Mouse (Mus musculus): ENCODE results near the gene Hoxa6. TPM values are rescaled to one million over a fixed set of nuclear protein-coding genes. Genes with fewer than 3 reads are reported as not detected.

Hoxa6 gene
- total and polyA plus RNA-seq, 3 experiments, result not detected

- TF ChIP-seq KAT2A (conservative IDR thresholded peaks at IDR 0.05; ENCODE audit: low read depth, low read length) (no peak), ZC3H11A (IDR thresholded peaks at IDR 0.05; ENCODE audit: low read depth, low read length) (no peak), MYC (IDR thresholded peaks at IDR 0.05; ENCODE audit: low read depth, low read length) (no peak), CHD1 (IDR thresholded peaks at IDR 0.05; ENCODE audit: low read depth, low read length) (no peak), BHLHE40 (IDR thresholded peaks at IDR 0.05; ENCODE audit: borderline replicate concordance, low read depth, low read length) (no peak), RCOR1 (IDR thresholded peaks at IDR 0.05; ENCODE audit: low read depth, low read length) (no peak), E2F4 (IDR thresholded peaks at IDR 0.05; ENCODE audit: borderline replicate concordance, low read depth, low read length) (no peak), UBTF (IDR thresholded peaks at IDR 0.05; ENCODE audit: borderline replicate concordance, insufficient read depth, low read depth, low read length) (no peak), CTCF (IDR thresholded peaks at IDR 0.05 in 2 of 3, conservative IDR thresholded peaks at IDR 0.05 in 1 of 3; ENCODE audit: control insufficient read depth in 1 of 3, insufficient read depth in 1 of 3, low read depth in 2 of 3, low read length in 3 of 3, poor library complexity in 1 of 3, severe bottlenecking in 1 of 3) (no peak), MXI1 (IDR thresholded peaks at IDR 0.05; ENCODE audit: low read depth, low read length) (no peak), SIN3A (IDR thresholded peaks at IDR 0.05; ENCODE audit: low read length) (no peak), RAD21 (IDR thresholded peaks at IDR 0.05; ENCODE audit: low read depth, low read length) (no peak), MYB (IDR thresholded peaks at IDR 0.05; ENCODE audit: low read depth, low read length) (no peak), POLR2AphosphoS2 (IDR thresholded peaks at IDR 0.05; ENCODE audit: low read length) (no peak), TBP (IDR thresholded peaks at IDR 0.05; ENCODE audit: low read depth, low read length) (no peak)
- Histone ChIP-seq H3K27me3 (ENCODE audit: control insufficient read depth in 1 of 2, insufficient read depth in 2 of 2, low read length in 2 of 2) (no peaks in the 10 kb centered on the region), H3K79me2 (ENCODE audit: control insufficient read depth, insufficient read depth, low read length, poor library complexity) (no peaks in the 10 kb centered on the region), H3K4me1 (ENCODE audit: control insufficient read depth in 1 of 2, insufficient read depth in 2 of 2, low read length in 2 of 2) (no peaks in the 10 kb centered on the region), H3K9ac (ENCODE audit: control insufficient read depth, low read depth, low read length, poor library complexity, severe bottlenecking) (no peak overlapping the region), H3K36me3 (ENCODE audit: control insufficient read depth in 1 of 2, insufficient read depth in 2 of 2, low read length in 2 of 2) (no peaks in the 10 kb centered on the region), H3K9me3 (replicated peaks; ENCODE audit: insufficient read depth, low read length) (no peaks in the 10 kb centered on the region), H3K4me3 (ENCODE audit: control insufficient read depth in 1 of 2, insufficient read depth in 1 of 2, low read depth in 2 of 2, low read length in 2 of 2) (no peak overlapping the region), H3K27ac (ENCODE audit: control insufficient read depth, low read depth, low read length) (no peak overlapping the region)
- no peak for DNase-seq (ENCODE audit: low read depth, low spot score)
Measured at GRCm38 (mm10) chr6:52167736-52168161, 40.8 kb downstream of the Hoxa6 start.

GRCm38 (mm10) chr6:52167176-52167575 lies 41.3 kb downstream of the Hoxa6 start:
- no peaks in the 10 kb centered on the region for H3K9me3 ChIP-seq (replicated peaks; ENCODE audit: insufficient read depth, low read length)
- no peak overlapping the region for H3K27ac ChIP-seq (ENCODE audit: control insufficient read depth, low read depth, low read length)
- no peak overlapping the region for H3K9ac ChIP-seq (ENCODE audit: control insufficient read depth, low read depth, low read length, poor library complexity, severe bottlenecking)
- no peaks in the 10 kb centered on the region for H3K79me2 ChIP-seq (ENCODE audit: control insufficient read depth, insufficient read depth, low read length, poor library complexity)
- H3K4me3 ChIP-seq (ENCODE audit: control insufficient read depth in 1 of 2, insufficient read depth in 1 of 2, low read depth in 2 of 2, low read length in 2 of 2), result no peak overlapping the region
- no peak for DNase-seq (ENCODE audit: low read depth, low spot score)
- no peaks in the 10 kb centered on the region for H3K27me3 ChIP-seq (ENCODE audit: control insufficient read depth in 1 of 2, insufficient read depth in 2 of 2, low read length in 2 of 2)
- TF ChIP-seq ZC3H11A (IDR thresholded peaks at IDR 0.05; ENCODE audit: low read depth, low read length) (no peak), USF2 (IDR thresholded peaks at IDR 0.05; ENCODE audit: borderline replicate concordance in 1 of 2, insufficient read depth in 1 of 2, low read depth in 1 of 2, low read length in 2 of 2) (no peak), MAX (IDR thresholded peaks at IDR 0.05; ENCODE audit: low read length) (no peak), ZNF384 (IDR thresholded peaks at IDR 0.05; ENCODE audit: low read depth, low read length) (no peak), MXI1 (IDR thresholded peaks at IDR 0.05; ENCODE audit: low read depth, low read length) (no peak), USF1 (IDR thresholded peaks at IDR 0.05; ENCODE audit: low read depth, low read length) (no peak), ZKSCAN1 (IDR thresholded peaks at IDR 0.05; ENCODE audit: low read depth, low read length) (no peak), POLR2AphosphoS2 (IDR thresholded peaks at IDR 0.05; ENCODE audit: low read length) (no peak), UBTF (IDR thresholded peaks at IDR 0.05; ENCODE audit: borderline replicate concordance, insufficient read depth, low read depth, low read length) (no peak), MAZ (IDR thresholded peaks at IDR 0.05; ENCODE audit: low read depth, low read length) (no peak), TCF12 (IDR thresholded peaks at IDR 0.05; ENCODE audit: low read depth, low read length) (no peak), RCOR1 (IDR thresholded peaks at IDR 0.05; ENCODE audit: low read depth, low read length) (no peak), NELFE (IDR thresholded peaks at IDR 0.05; ENCODE audit: low read depth, low read length) (no peak), TAL1 (IDR thresholded peaks at IDR 0.05; ENCODE audit: low read length) (no peak)
- H3K36me3 ChIP-seq (ENCODE audit: control insufficient read depth in 1 of 2, insufficient read depth in 2 of 2, low read length in 2 of 2), result no peaks in the 10 kb centered on the region
- H3K4me1 ChIP-seq (ENCODE audit: control insufficient read depth in 1 of 2, insufficient read depth in 2 of 2, low read length in 2 of 2), result no peaks in the 10 kb centered on the region

Data from MEL (cell line).